ENCODE assay signal across 9 mouse cellular contexts in the genomic region with DNA sequence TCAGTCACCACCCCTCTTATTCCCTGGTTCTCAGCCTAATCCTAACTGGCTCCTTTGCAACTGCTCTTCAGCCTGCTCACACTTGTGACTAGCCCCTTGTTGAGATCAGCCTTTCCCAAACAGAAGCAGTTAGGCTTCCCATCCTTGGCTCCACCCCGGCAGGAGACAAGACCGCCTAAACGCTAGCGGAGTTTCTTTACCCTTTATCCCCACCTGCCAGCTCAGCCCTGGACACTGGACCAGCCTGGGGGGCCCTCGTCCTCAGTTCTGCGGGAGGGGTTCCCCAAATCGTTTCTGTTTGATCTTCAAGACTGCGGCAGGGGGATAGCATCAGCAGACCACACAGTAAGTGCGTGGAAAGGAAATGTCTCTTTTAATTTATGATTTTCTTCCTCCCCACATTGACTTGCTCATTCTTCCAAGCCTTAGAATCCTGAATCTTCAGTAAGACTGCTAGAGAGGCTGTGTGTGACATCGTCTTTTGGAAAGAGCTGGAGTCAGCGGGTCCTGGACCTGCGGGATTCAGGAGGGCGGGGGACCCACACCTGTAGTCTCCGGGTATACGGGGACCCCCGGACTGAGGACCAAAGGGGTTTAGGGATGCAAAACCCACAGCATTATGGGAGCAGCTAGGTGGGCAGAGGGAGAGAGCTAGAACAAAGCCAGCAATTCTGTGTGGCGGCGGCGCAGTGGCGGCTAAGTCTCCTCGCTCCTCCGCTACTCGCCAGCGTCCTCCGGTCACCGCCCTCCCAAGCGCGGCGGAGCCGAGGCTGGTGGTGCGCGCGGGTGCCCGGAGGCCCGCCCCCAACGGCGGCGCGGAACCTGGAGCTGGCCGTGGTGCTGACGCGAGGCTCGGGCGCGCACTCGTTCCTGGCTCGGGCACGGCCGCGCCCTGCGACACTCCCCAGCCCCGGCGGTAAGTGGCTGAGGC. TPM values are rescaled to one million over a fixed set of nuclear protein-coding genes. Genes with fewer than 3 reads are reported as not detected.
DNase-seq lines count a peak whose midpoint lies in the region; ATAC-seq lines count a peak whose summit lies in the region.
"Had no signal": no experiment of that assay in that cellular context is flagged by ENCODE, and none has a peak within 500 bp of the region (broad histone marks: within the 10 kb centered on the region; RNA-seq: fewer than 3 reads in every experiment).

Gene Amer3, plus strand, starts transcription at position 807 of the 931 bp plus-strand sequence.

- H3K9ac ChIP-seq in forebrain, embryonic 15.5 days (replicated peaks) = peak within 1 kb of the TSS; percentile 78
- peak within 1 kb of the TSS; percentile 87 for H3K9ac ChIP-seq in hindbrain, embryonic 16.5 days (ENCODE audit: low read depth, low read length)

- under 1% methylated on average over 53 of the region's 53 CpGs for WGBS in forebrain, embryonic 15.5 days
- 0% methylated on average over 46 of the region's 53 CpGs for WGBS in hindbrain, embryonic 16.5 days

- peak within 1 kb of the TSS; percentile 56 for H3K4me3 ChIP-seq in forebrain, embryonic 15.5 days
- peak within 1 kb of the TSS; percentile 70 for H3K4me3 ChIP-seq in hindbrain, embryonic 16.5 days (ENCODE audit: low read length)
- H3K4me3 ChIP-seq: erythroblast, embryonic 14.5 days had no signal

- DNase-seq in Muller cell, postnatal 12 days (ENCODE audit: inconsistent ontology term) = peak; percentile 86
- peak; percentile 80 to 91 for DNase-seq in left cerebral cortex, adult 18-20 months (ENCODE audit: low spot score in 2 of 2)
- DNase-seq in lung, postnatal 25 days (ENCODE audit: low spot score) = peak; percentile 18
- DNase-seq in retina, postnatal 1 day = peak; percentile 88
- peak; percentile 70 for DNase-seq in urinary bladder, postnatal 14 days (ENCODE audit: low spot score)

- H3K27ac ChIP-seq in forebrain, embryonic 15.5 days (replicated peaks) = peak within 1 kb of the TSS; percentile 83
- H3K27ac ChIP-seq in hindbrain, embryonic 16.5 days (ENCODE audit: low read depth, low read length) = peak within 1 kb of the TSS; percentile 91

- no peaks in the 10 kb centered on the region for H3K9me3 ChIP-seq in forebrain, embryonic 15.5 days
- H3K9me3 ChIP-seq in hindbrain, embryonic 16.5 days (ENCODE audit: control insufficient read depth, low read length) = no peaks in the 10 kb centered on the region

- H3K27me3 ChIP-seq in forebrain, embryonic 15.5 days = peaks cover 13% of the 10 kb centered on the region
- H3K27me3 ChIP-seq in hindbrain, embryonic 16.5 days (replicated peaks; ENCODE audit: control insufficient read depth, insufficient read depth, low read length) = no peaks in the 10 kb centered on the region; the same call in 1 of the 2 replicates

- peak within 1 kb of the TSS; percentile 85 for H3K4me2 ChIP-seq in forebrain, embryonic 15.5 days (replicated peaks)
- peak within 1 kb of the TSS; percentile 85 for H3K4me2 ChIP-seq in hindbrain, embryonic 16.5 days (ENCODE audit: low read length)

- peaks cover 37% of the 10 kb centered on the region for H3K4me1 ChIP-seq in forebrain, embryonic 15.5 days
- H3K4me1 ChIP-seq in hindbrain, embryonic 16.5 days (ENCODE audit: control insufficient read depth, insufficient read depth, low read depth, low read length) = peaks cover 30% of the 10 kb centered on the region

- ATAC-seq in cerebellum, adult (ENCODE audit: insufficient number of reproducible peaks, low FRiP score, low TSS enrichment) = peak; percentile 77
- peak; percentile 93 for ATAC-seq in forebrain, embryonic 15.5 days (replicated peaks)
- peak; percentile 92 for ATAC-seq in hindbrain, embryonic 16.5 days

- H3K36me3 ChIP-seq in forebrain, embryonic 15.5 days = no peaks in the 10 kb centered on the region
- no peaks in the 10 kb centered on the region for H3K36me3 ChIP-seq in hindbrain, embryonic 16.5 days (ENCODE audit: control insufficient read depth, insufficient read depth, low read length)

RNA-seq across cellular contexts. Expression of gene Amer3, which starts in this region (rescaled TPM):
- polyA plus RNA-seq in forebrain, embryonic 15.5 days (2015; fragmentation: Nextera tagmentation; extraction: Ambion mirVana) = 24.0 and 24.2 TPM in 2 replicates
- 28.6 and 31.9 TPM in 2 replicates for polyA plus RNA-seq in hindbrain, embryonic 16.5 days (2015; fragmentation: Nextera tagmentation; extraction: Ambion mirVana)
- total RNA-seq in left cerebral cortex, adult 18-20 months (2021) = 10 to 100 TPM; 24.7 to 25.0 TPM
- polyA plus RNA-seq: erythroblast, embryonic 14.5 days had no signal

Comparison
In these comparisons a context has a peak if more than half of its experiments do, and no peak if none do; other contexts are left out.
1. Peak in every context shown above with its lines: DNase-seq, ATAC-seq, H3K4me3 ChIP-seq and H3K27ac ChIP-seq.
2. DNase-seq: peak in every context shown above with its lines; median percentile 88 in retina, postnatal 1 day; 86 in Muller cell, postnatal 12 days; 86 in left cerebral cortex, adult 18-20 months; 70 in urinary bladder, postnatal 14 days; 18 in lung, postnatal 25 days.